ENCODE assay signal across 9 mouse cellular contexts in genomic region chr6:143359320-143360032, GRCm38 (mm10).
DNase-seq lines count a peak whose midpoint lies in the region; ATAC-seq and TF ChIP-seq lines count a peak whose summit lies in the region.
"Had no signal": no experiment of that assay in that cellular context is flagged by ENCODE, and none has a peak within 500 bp of the region (broad histone marks: within the 10 kb centered on the region; RNA-seq: fewer than 3 reads in every experiment).

No protein-coding gene starts in this region.

- H3K27ac ChIP-seq in embryonic facial prominence, embryonic 14.5 days (replicated peaks; ENCODE audit: low read depth, low read length): no peak overlapping the region
- no peak overlapping the region for H3K27ac ChIP-seq in forebrain, postnatal 0 days (ENCODE audit: low read depth, low read length)
- H3K27ac ChIP-seq in midbrain, embryonic 12.5 days (replicated peaks): no peak overlapping the region
- H3K27ac ChIP-seq in thymus, adult 2 months (ENCODE audit: control insufficient read depth, insufficient read depth, low read length): no peak overlapping the region

- TF ChIP-seq CTCF in forebrain, postnatal 0 days (IDR thresholded peaks at IDR 0.05; ENCODE audit: low read depth): no peak
- TF ChIP-seq CTCF in thymus, adult 2 months (IDR thresholded peaks at IDR 0.05; ENCODE audit: borderline replicate concordance, control insufficient read depth, extremely low read depth, insufficient read depth, low read length, poor library complexity): no peak

- 59% methylated on average over 7 of the region's 7 CpGs for WGBS in embryonic facial prominence, embryonic 14.5 days
- WGBS in forebrain, postnatal 0 days: 53% methylated on average over 7 of the region's 7 CpGs
- 70% methylated on average over 7 of the region's 7 CpGs for WGBS in midbrain, embryonic 12.5 days
- WGBS in thymus, adult 2 months: 93% methylated on average over 7 of the region's 7 CpGs

- H3K36me3 ChIP-seq in embryonic facial prominence, embryonic 14.5 days (ENCODE audit: control insufficient read depth, insufficient read depth, low read length): no peaks in the 10 kb centered on the region
- no peaks in the 10 kb centered on the region for H3K36me3 ChIP-seq in forebrain, postnatal 0 days (ENCODE audit: insufficient read depth)
- no peaks in the 10 kb centered on the region for H3K36me3 ChIP-seq in midbrain, embryonic 12.5 days
- no peaks in the 10 kb centered on the region for H3K36me3 ChIP-seq in thymus, adult 2 months (ENCODE audit: control insufficient read depth, insufficient read depth, low read length)

- H3K4me1 ChIP-seq in embryonic facial prominence, embryonic 14.5 days (ENCODE audit: control insufficient read depth, insufficient read depth, low read length): no peaks in the 10 kb centered on the region
- peaks cover 5% of the 10 kb centered on the region; the same call in 1 of the 2 replicates for H3K4me1 ChIP-seq in forebrain, postnatal 0 days (ENCODE audit: insufficient read depth)
- no peaks in the 10 kb centered on the region for H3K4me1 ChIP-seq in midbrain, embryonic 12.5 days
- no peaks in the 10 kb centered on the region for H3K4me1 ChIP-seq in thymus, adult 2 months (replicated peaks; ENCODE audit: control insufficient read depth, insufficient read depth, low read length)

- no peak for TF ChIP-seq POLR2A in thymus, adult 2 months (IDR thresholded peaks at IDR 0.05; ENCODE audit: control insufficient read depth, extremely low read depth, insufficient read depth, low read length, poor library complexity)

- H3K9me3 ChIP-seq in embryonic facial prominence, embryonic 14.5 days (ENCODE audit: control insufficient read depth, low read length): peaks cover 12% of the 10 kb centered on the region; the same call in 1 of the 2 replicates
- H3K9me3 ChIP-seq in forebrain, postnatal 0 days (ENCODE audit: low read length): no peaks in the 10 kb centered on the region
- H3K9me3 ChIP-seq in midbrain, embryonic 12.5 days: no peaks in the 10 kb centered on the region

- ATAC-seq in embryonic facial prominence, embryonic 14.5 days (ENCODE audit: low read depth): peak; percentile 86
- peak; percentile 95 for ATAC-seq in forebrain, postnatal 0 days
- peak; percentile 82 for ATAC-seq in midbrain, embryonic 12.5 days (ENCODE audit: low FRiP score, low read depth)

- no peak overlapping the region for H3K4me2 ChIP-seq in embryonic facial prominence, embryonic 14.5 days (ENCODE audit: low read depth, low read length)
- no peak overlapping the region for H3K4me2 ChIP-seq in forebrain, postnatal 0 days (ENCODE audit: low read depth)
- no peak overlapping the region for H3K4me2 ChIP-seq in midbrain, embryonic 12.5 days (replicated peaks)

- no peak overlapping the region for H3K4me3 ChIP-seq in embryonic facial prominence, embryonic 14.5 days (ENCODE audit: low read depth, low read length)
- no peak overlapping the region for H3K4me3 ChIP-seq in forebrain, postnatal 0 days (ENCODE audit: low read depth, low read length)
- H3K4me3 ChIP-seq in midbrain, embryonic 12.5 days: no peak overlapping the region
- H3K4me3 ChIP-seq in thymus, adult 2 months (ENCODE audit: control insufficient read depth, insufficient read depth, low read length): no peak overlapping the region

- no peaks in the 10 kb centered on the region for H3K27me3 ChIP-seq in embryonic facial prominence, embryonic 14.5 days (replicated peaks; ENCODE audit: control insufficient read depth, insufficient read depth, low read length)
- H3K27me3 ChIP-seq in forebrain, postnatal 0 days (ENCODE audit: insufficient read depth, low read length): no peaks in the 10 kb centered on the region
- H3K27me3 ChIP-seq in midbrain, embryonic 12.5 days: no peaks in the 10 kb centered on the region
- no peaks in the 10 kb centered on the region for H3K27me3 ChIP-seq in thymus, adult 2 months (ENCODE audit: control insufficient read depth, insufficient read depth, low read length)

- no peak overlapping the region for H3K9ac ChIP-seq in embryonic facial prominence, embryonic 14.5 days (ENCODE audit: low read depth, low read length)
- H3K9ac ChIP-seq in forebrain, postnatal 0 days: no peak overlapping the region
- no peak overlapping the region for H3K9ac ChIP-seq in midbrain, embryonic 12.5 days (replicated peaks)

- peak; percentile 28 for DNase-seq in heart, postnatal 4 days
- DNase-seq in heart, adult 11 months: no peak
- DNase-seq in embryonic facial prominence, embryonic 14.5 days (ENCODE audit: low spot score): peak; percentile 63
- peak; percentile 71 for DNase-seq in forebrain, postnatal 0 days
- DNase-seq in thymus, adult 2 months: no peak
- no peak for DNase-seq in urinary bladder, postnatal 10 days (ENCODE audit: low spot score)
- no peak for DNase-seq in adrenal gland, postnatal 10 days
- DNase-seq: gastrocnemius, postnatal 36 days had no signal

Comparison
In these comparisons a context has a peak if more than half of its experiments do, and no peak if none do; other contexts are left out.
1. DNase-seq: peak in heart, postnatal 4 days (single experiment), embryonic facial prominence, embryonic 14.5 days (single experiment) and forebrain, postnatal 0 days (single experiment); none in heart, adult 11 months (single experiment), thymus, adult 2 months (single experiment), urinary bladder, postnatal 10 days (single experiment) and adrenal gland, postnatal 10 days (single experiment).
2. Peak in every context shown above with its lines, with median percentiles within 50 percentile points of each other: ATAC-seq.